Mouse (Mus musculus) heart, embryonic 14.5 days (tissue): ENCODE measurements around the gene Cdc42bpg. TPM values are rescaled to one million over a fixed set of nuclear protein-coding genes. Genes with fewer than 3 reads are reported as not detected.

Experiments used
- ATAC-seq: fragments of 200-750 bp; cut with Nextera tagmentation; 2 replicates; pipeline ENCODE4 v1.8.0; 2017; ENCODE audit warnings: low read depth, moderate TSS enrichment; ENCODE audit not compliant: insufficient number of reproducible peaks, insufficient read depth, low FRiP score
- H3K27ac ChIP-seq, 2 experiments: fragments of 200-500 bp in 1 of 2; fragments of 300-500 bp in 1 of 2; sonication (generic) in 1 of 2; replicated peaks in 1 of 2; 2 replicates each; pipeline ENCODE4 v1.5.1; 2012 to 2014; ENCODE audit warnings: low read depth in 2 of 2, low read length in 2 of 2, control low read depth in 1 of 2, mild to moderate bottlenecking in 1 of 2, mixed read lengths in 1 of 2; ENCODE audit not compliant: control insufficient read depth in 1 of 2, insufficient read depth in 1 of 2
- H3K27me3 ChIP-seq: fragments of 300-500 bp; sonication (generic); 2 replicates; pipeline ENCODE4 v1.6.1; 2014; ENCODE audit warnings: mild to moderate bottlenecking, low read length, control low read depth; ENCODE audit not compliant: control insufficient read depth, insufficient read depth
- H3K36me3 ChIP-seq: fragments of 300-500 bp; sonication (generic); 2 replicates; pipeline ENCODE4 v1.6.1; 2014; ENCODE audit warnings: mild to moderate bottlenecking, control low read depth, low read length, mixed read lengths; ENCODE audit not compliant: control insufficient read depth, insufficient read depth
- H3K4me1 ChIP-seq, 2 experiments: fragments of 200-500 bp in 1 of 2; fragments of 300-500 bp in 1 of 2; sonication (generic) in 1 of 2; 2 replicates each; pipeline ENCODE4 v1.6.1; 2012 to 2014; ENCODE audit warnings: low read length in 2 of 2, control low read depth in 1 of 2, mixed read lengths in 1 of 2; ENCODE audit not compliant: control insufficient read depth in 2 of 2, insufficient read depth in 2 of 2
- H3K4me2 ChIP-seq: fragments of 300-500 bp; sonication (generic); 2 replicates; pipeline ENCODE4 v1.6.1; 2014; ENCODE audit warnings: mild to moderate bottlenecking, low read length
- H3K4me3 ChIP-seq, 2 experiments: fragments of 200-500 bp in 1 of 2; fragments of 300-500 bp in 1 of 2; sonication (generic) in 1 of 2; 2 replicates each; pipeline ENCODE4 v1.5.1; 2012 to 2014; ENCODE audit warnings: low read length in 2 of 2, mild to moderate bottlenecking in 2 of 2, control low read depth in 1 of 2, low read depth in 1 of 2, moderate library complexity in 1 of 2; ENCODE audit not compliant: control insufficient read depth in 1 of 2, insufficient read depth in 1 of 2
- H3K9ac ChIP-seq: fragments of 300-500 bp; sonication (generic); 2 replicates; pipeline ENCODE4 v1.6.1; 2014; ENCODE audit warnings: mild to moderate bottlenecking, low read length
- H3K9me3 ChIP-seq: fragments of 300-500 bp; sonication (generic); 2 replicates; pipeline ENCODE4 v1.6.1; 2016; ENCODE audit warnings: low read length, control low read depth; ENCODE audit not compliant: control insufficient read depth
- WGBS: fragments of 180-500 bp; shearing (Covaris S2); extraction: QIAGEN DNeasy Blood & Tissue Kit; methylation state at CpG from one replicate; pipeline ENCODE4 v1.1.7; 2014; 5-methylcytosine and 5-hydroxymethylcytosine counted together
- polyA plus RNA-seq: library from polyadenylated mRNA; unstranded; fragments of >200 nt; fragmentation: Nextera tagmentation; extraction: Ambion mirVana; gene quantifications from 2 replicates; pipeline ENCODE4 v1.2.1, GENCODE M21; 2014

Gene Cdc42bpg
- polyA plus RNA-seq, 1 experiment from 2014 or later: 0.78 TPM

GRCm38 (mm10) chr19:6334673-6335457, 28.6 kb downstream of the Cdc42bpg start, which contains the start of gene Men1:
Gene Men1 (plus strand): TSS chr19:6334979.
- no peaks in the 10 kb centered on the region for H3K9me3 ChIP-seq
- H3K4me2 ChIP-seq: peak within 1 kb of the TSS; percentile 94
- peaks cover 33% of the 10 kb centered on the region for H3K36me3 ChIP-seq
- H3K27ac ChIP-seq: peak within 1 kb of the TSS; percentile 79 to 92
- peak; percentile 90 for ATAC-seq
- peak within 1 kb of the TSS; percentile 92 for H3K9ac ChIP-seq
- under 1% methylated on average over 41 of the region's 43 CpGs for WGBS
- peak within 1 kb of the TSS; percentile 67 to 93 for H3K4me3 ChIP-seq
- no peaks in the 10 kb centered on the region for H3K27me3 ChIP-seq
- peaks cover 18 to 23% of the 10 kb centered on the region in 2 experiments for H3K4me1 ChIP-seq

- Histone ChIP-seq H3K9me3 (no peaks in the 10 kb centered on the region), H3K9ac (peak overlapping the region; percentile 92), H3K27me3 (no peaks in the 10 kb centered on the region), H3K4me1 (peaks cover 23 to 24% of the 10 kb centered on the region in 2 experiments), H3K27ac (peak overlapping the region in 1 of 2 experiments; percentile 72; a peak in 2 of 4 replicates), H3K4me3 (peak overlapping the region; percentile 67 to 93), H3K36me3 (peaks cover 38% of the 10 kb centered on the region), H3K4me2 (peak overlapping the region; percentile 94)
- WGBS: 1% methylated on average over 25 of the region's 25 CpGs
- ATAC-seq: no peak
These were observed 29.2 kb downstream of the Cdc42bpg start for GRCm38 (mm10) chr19:6335458-6335827.

- H3K4me2 ChIP-seq: peak overlapping the region; percentile 94
- no peak for ATAC-seq
- no peak overlapping the region for H3K27ac ChIP-seq
- H3K9me3 ChIP-seq: no peaks in the 10 kb centered on the region
- H3K27me3 ChIP-seq: no peaks in the 10 kb centered on the region
- peak overlapping the region; percentile 92 for H3K9ac ChIP-seq
- H3K36me3 ChIP-seq: peaks cover 38% of the 10 kb centered on the region
- H3K4me3 ChIP-seq: peak overlapping the region in 1 of 2 experiments; percentile 93; a peak in 1 of 4 replicates
- 92% methylated on average over 10 of the region's 10 CpGs for WGBS
- peaks cover 25% of the 10 kb centered on the region in 2 experiments for H3K4me1 ChIP-seq
These were observed 30.7 kb downstream of the Cdc42bpg start for GRCm38 (mm10) chr19:6336920-6337319.

- peaks cover 23 to 24% of the 10 kb centered on the region in 2 experiments for H3K4me1 ChIP-seq
- no peak overlapping the region for H3K4me2 ChIP-seq
- ATAC-seq: no peak
- no peak overlapping the region for H3K27ac ChIP-seq
- no peak overlapping the region for H3K9ac ChIP-seq
- no peak overlapping the region for H3K4me3 ChIP-seq
- H3K36me3 ChIP-seq: peaks cover 42% of the 10 kb centered on the region
- no peaks in the 10 kb centered on the region for H3K27me3 ChIP-seq
- 94% methylated on average over 7 of the region's 7 CpGs for WGBS
- no peaks in the 10 kb centered on the region for H3K9me3 ChIP-seq
These were observed 31.9 kb downstream of the Cdc42bpg start for GRCm38 (mm10) chr19:6338171-6338570.

- peaks cover 23 to 24% of the 10 kb centered on the region in 2 experiments for H3K4me1 ChIP-seq
- H3K27ac ChIP-seq: no peak overlapping the region
- H3K4me3 ChIP-seq: no peak overlapping the region
- ATAC-seq: no peak
- H3K27me3 ChIP-seq: no peaks in the 10 kb centered on the region
- peaks cover 43% of the 10 kb centered on the region for H3K36me3 ChIP-seq
- H3K9me3 ChIP-seq: no peaks in the 10 kb centered on the region
- WGBS: 79% methylated on average over 11 of the region's 11 CpGs
- no peak overlapping the region for H3K9ac ChIP-seq
- H3K4me2 ChIP-seq: no peak overlapping the region
These were observed 32.5 kb downstream of the Cdc42bpg start for GRCm38 (mm10) chr19:6338716-6339115.

GRCm38 (mm10) chr19:6339191-6339590, 32.9 kb downstream of the Cdc42bpg start:
- H3K4me1 ChIP-seq: peaks cover 22 to 24% of the 10 kb centered on the region in 2 experiments
- H3K36me3 ChIP-seq: peaks cover 47% of the 10 kb centered on the region
- no peak overlapping the region for H3K9ac ChIP-seq
- H3K4me2 ChIP-seq: no peak overlapping the region
- WGBS: 96% methylated on average over 6 of the region's 6 CpGs
- H3K27me3 ChIP-seq: no peaks in the 10 kb centered on the region
- no peak overlapping the region for H3K27ac ChIP-seq
- no peak for ATAC-seq
- H3K9me3 ChIP-seq: no peaks in the 10 kb centered on the region
- H3K4me3 ChIP-seq: no peak overlapping the region

- no peaks in the 10 kb centered on the region for H3K9me3 ChIP-seq
- no peak overlapping the region for H3K4me3 ChIP-seq
- no peak for ATAC-seq
- 64% methylated on average over 15 of the region's 15 CpGs for WGBS
- peaks cover 53% of the 10 kb centered on the region for H3K36me3 ChIP-seq
- peaks cover 19 to 24% of the 10 kb centered on the region in 2 experiments for H3K4me1 ChIP-seq
- peak overlapping the region; percentile 84; the same call in 1 of the 2 replicates for H3K9ac ChIP-seq
- H3K4me2 ChIP-seq: peak overlapping the region; percentile 98
- no peaks in the 10 kb centered on the region for H3K27me3 ChIP-seq
- H3K27ac ChIP-seq: peak overlapping the region; percentile 25 to 63; a peak in 3 of 4 replicates
These were observed 33.7 kb downstream of the Cdc42bpg start for GRCm38 (mm10) chr19:6339890-6340504.
